Mouse (Mus musculus) MEL (cell line): ENCODE measurements around the gene Ttc9. TPM values are rescaled to one million over a fixed set of nuclear protein-coding genes. Genes with fewer than 3 reads are reported as not detected.

Experiments used
- DNase-seq: peaks from one replicate; pipeline ENCODE4 v3.0.0; 2011; ENCODE audit warnings: low read depth, low spot score
- H3K27ac ChIP-seq: 2 replicates; pipeline ENCODE4 v1.5.1; 2012; ENCODE audit warnings: low read depth, mild to moderate bottlenecking, control low read depth, low read length, moderate library complexity; ENCODE audit not compliant: control insufficient read depth
- H3K27me3 ChIP-seq, 2 experiments: fragments of 150-350 bp in 1 of 2; sonication (generic) in 1 of 2; 2 replicates each; pipeline ENCODE4 v1.6.1; 2012; ENCODE audit warnings: low read length in 2 of 2, mild to moderate bottlenecking in 2 of 2, improper control_type of control experiment in 1 of 2, moderate library complexity in 1 of 2; ENCODE audit not compliant: insufficient read depth in 2 of 2, control insufficient read depth in 1 of 2
- H3K36me3 ChIP-seq, 2 experiments: 2 replicates each; pipeline ENCODE4 v1.6.1; 2012 to 2014; ENCODE audit warnings: low read length in 2 of 2, improper control_type of control experiment in 1 of 2, inconsistent platforms in 1 of 2, mild to moderate bottlenecking in 1 of 2; ENCODE audit not compliant: insufficient read depth in 2 of 2, control insufficient read depth in 1 of 2
- H3K4me1 ChIP-seq, 2 experiments: fragments of 150-350 bp in 1 of 2; sonication (generic) in 1 of 2; 2 replicates each; pipeline ENCODE4 v1.6.1; 2012; ENCODE audit warnings: low read length in 2 of 2, improper control_type of control experiment in 1 of 2, mild to moderate bottlenecking in 1 of 2; ENCODE audit not compliant: insufficient read depth in 2 of 2, control insufficient read depth in 1 of 2
- H3K4me3 ChIP-seq, 2 experiments: fragments of 150-350 bp in 1 of 2; sonication (generic) in 1 of 2; 2 replicates each; pipeline ENCODE4 v1.5.1; 2012; ENCODE audit warnings: low read depth in 2 of 2, low read length in 2 of 2, mild to moderate bottlenecking in 2 of 2, moderate library complexity in 2 of 2, control low read depth in 1 of 2, improper control_type of control experiment in 1 of 2; ENCODE audit not compliant: control insufficient read depth in 1 of 2, insufficient read depth in 1 of 2
- H3K79me2 ChIP-seq: 2 replicates; pipeline ENCODE4 v1.6.1; 2012; ENCODE audit warnings: mild to moderate bottlenecking, low read length, moderate library complexity; ENCODE audit not compliant: control insufficient read depth, poor library complexity, insufficient read depth
- H3K9ac ChIP-seq: 2 replicates; pipeline ENCODE4 v1.6.1; 2012; ENCODE audit warnings: low read depth, mild to moderate bottlenecking, control low read depth, low read length, moderate library complexity; ENCODE audit not compliant: control insufficient read depth, poor library complexity, severe bottlenecking
- H3K9me3 ChIP-seq: fragments of 150-350 bp; sonication (generic); replicated peaks from 2 replicates; pipeline ENCODE4 v1.6.1; 2012; ENCODE audit warnings: mild to moderate bottlenecking, low read length, improper control_type of control experiment, moderate library complexity; ENCODE audit not compliant: insufficient read depth
- BHLHE40 ChIP-seq: IDR thresholded peaks from 2 replicates; pipeline ENCODE4 v1.6.1; 2012; ENCODE audit warnings: low read depth, mild to moderate bottlenecking, inconsistent platforms, low read length, improper control_type of control experiment, borderline replicate concordance
- CTCF ChIP-seq, 3 experiments: IDR thresholded peaks in 2 of 3; conservative IDR thresholded peaks in 1 of 3; 2 replicates each; pipeline ENCODE4 v1.5.1; 2011 to 2012; ENCODE audit warnings: low read length in 3 of 3, low read depth in 2 of 3, mild to moderate bottlenecking in 2 of 3, improper control_type of control experiment in 1 of 3, inconsistent platforms in 1 of 3, mixed read lengths in 1 of 3, moderate library complexity in 1 of 3; ENCODE audit not compliant: control insufficient read depth in 1 of 3, insufficient read depth in 1 of 3, poor library complexity in 1 of 3, severe bottlenecking in 1 of 3
- E2F4 ChIP-seq: IDR thresholded peaks from 2 replicates; pipeline ENCODE4 v1.6.1; 2011; ENCODE audit warnings: low read depth, low read length, improper control_type of control experiment, borderline replicate concordance
- EP300 ChIP-seq, 2 experiments: IDR thresholded peaks; 2 replicates each; pipeline ENCODE4 v1.6.1; 2011; ENCODE audit warnings: improper control_type of control experiment in 2 of 2, low read length in 2 of 2, low read depth in 1 of 2, mild to moderate bottlenecking in 1 of 2
- HCFC1 ChIP-seq: IDR thresholded peaks from 2 replicates; pipeline ENCODE4 v1.6.1; 2012; ENCODE audit warnings: low read depth, mild to moderate bottlenecking, inconsistent platforms, low read length, improper control_type of control experiment, moderate library complexity
- KAT2A ChIP-seq: conservative IDR thresholded peaks from 2 replicates; pipeline ENCODE4 v1.6.1; 2012; ENCODE audit warnings: low read depth, low read length, improper control_type of control experiment, inconsistent platforms
- MEF2A ChIP-seq: IDR thresholded peaks from 2 replicates; pipeline ENCODE4 v1.6.1; 2014; ENCODE audit warnings: low read depth, mild to moderate bottlenecking, inconsistent platforms, low read length, improper control_type of control experiment; ENCODE audit not compliant: poor library complexity, insufficient replicate concordance, severe bottlenecking; ENCODE audit errors: extremely low read depth
- MXI1 ChIP-seq: IDR thresholded peaks from 2 replicates; pipeline ENCODE4 v1.6.1; 2011; ENCODE audit warnings: mild to moderate bottlenecking, low read depth, low read length, improper control_type of control experiment
- MYB ChIP-seq: IDR thresholded peaks from 2 replicates; pipeline ENCODE4 v1.6.1; 2011; ENCODE audit warnings: mild to moderate bottlenecking, low read depth, low read length, improper control_type of control experiment
- MYC ChIP-seq: IDR thresholded peaks from 2 replicates; pipeline ENCODE4 v1.6.1; 2011; ENCODE audit warnings: low read depth, mild to moderate bottlenecking, low read length, improper control_type of control experiment, moderate library complexity
- NELFE ChIP-seq: IDR thresholded peaks from 2 replicates; pipeline ENCODE4 v1.6.1; 2011; ENCODE audit warnings: low read depth, low read length, improper control_type of control experiment
- NRF1 ChIP-seq: IDR thresholded peaks from 2 replicates; pipeline ENCODE4 v1.6.1; 2014; ENCODE audit warnings: low read depth, mild to moderate bottlenecking, inconsistent platforms, low read length, improper control_type of control experiment, moderate library complexity; ENCODE audit not compliant: poor library complexity, insufficient read depth, severe bottlenecking
- POLR2AphosphoS2 ChIP-seq: IDR thresholded peaks from 2 replicates; pipeline ENCODE4 v1.6.1; 2011; ENCODE audit warnings: low read length, improper control_type of control experiment
- POLR2AphosphoS5 ChIP-seq: IDR thresholded peaks from 2 replicates; pipeline ENCODE4 v1.6.1; 2012; ENCODE audit warnings: low read depth, borderline replicate concordance, mild to moderate bottlenecking, inconsistent platforms, low read length, moderate library complexity, mixed read lengths
- RAD21 ChIP-seq: IDR thresholded peaks from 2 replicates; pipeline ENCODE4 v1.6.1; 2011; ENCODE audit warnings: mild to moderate bottlenecking, low read depth, low read length, improper control_type of control experiment
- RCOR1 ChIP-seq: IDR thresholded peaks from 2 replicates; pipeline ENCODE4 v1.6.1; 2012; ENCODE audit warnings: low read depth, mild to moderate bottlenecking, inconsistent platforms, low read length, improper control_type of control experiment
- SMC3 ChIP-seq: IDR thresholded peaks from 2 replicates; pipeline ENCODE4 v1.6.1; 2011; ENCODE audit warnings: low read depth, low read length, improper control_type of control experiment
- TCF12 ChIP-seq: IDR thresholded peaks from 2 replicates; pipeline ENCODE4 v1.6.1; 2014; ENCODE audit warnings: low read depth, mild to moderate bottlenecking, inconsistent platforms, low read length, improper control_type of control experiment, moderate library complexity
- USF2 ChIP-seq, 2 experiments: IDR thresholded peaks; 2 replicates each; pipeline ENCODE4 v1.6.1; 2011 to 2012; ENCODE audit warnings: improper control_type of control experiment in 2 of 2, low read length in 2 of 2, borderline replicate concordance in 1 of 2, inconsistent platforms in 1 of 2, low read depth in 1 of 2, mild to moderate bottlenecking in 1 of 2; ENCODE audit not compliant: insufficient read depth in 1 of 2
- ZC3H11A ChIP-seq: IDR thresholded peaks from 2 replicates; pipeline ENCODE4 v1.6.1; 2012; ENCODE audit warnings: low read depth, mild to moderate bottlenecking, inconsistent platforms, low read length, improper control_type of control experiment
- ZMIZ1 ChIP-seq: IDR thresholded peaks from 2 replicates; pipeline ENCODE4 v1.6.1; 2012; ENCODE audit warnings: low read depth, mild to moderate bottlenecking, inconsistent platforms, low read length, improper control_type of control experiment, moderate library complexity
- polyA plus RNA-seq, 2 experiments: library from polyadenylated mRNA; stranded (reverse) in 1 of 2; unstranded in 1 of 2; fragments of >175 nt in 1 of 2; fragments of >200 nt in 1 of 2; gene quantifications; 2 replicates each; pipeline versions ENCODE4 v1.2.1 to v1.2.4; 2012; ENCODE audit warnings: low replicate concordance in 2 of 2, low read depth in 1 of 2; ENCODE audit not compliant: insufficient read length in 2 of 2, insufficient read depth in 1 of 2, missing spikeins in 1 of 2
- total RNA-seq: library from RNA; depleted of rRNA; stranded (reverse); fragments of 300-350 nt; gene quantifications from 2 replicates; pipeline ENCODE4 v1.2.3, GENCODE M21; 2012

Gene Ttc9
- total and polyA plus RNA-seq, 3 experiments: not detected

DNA sequence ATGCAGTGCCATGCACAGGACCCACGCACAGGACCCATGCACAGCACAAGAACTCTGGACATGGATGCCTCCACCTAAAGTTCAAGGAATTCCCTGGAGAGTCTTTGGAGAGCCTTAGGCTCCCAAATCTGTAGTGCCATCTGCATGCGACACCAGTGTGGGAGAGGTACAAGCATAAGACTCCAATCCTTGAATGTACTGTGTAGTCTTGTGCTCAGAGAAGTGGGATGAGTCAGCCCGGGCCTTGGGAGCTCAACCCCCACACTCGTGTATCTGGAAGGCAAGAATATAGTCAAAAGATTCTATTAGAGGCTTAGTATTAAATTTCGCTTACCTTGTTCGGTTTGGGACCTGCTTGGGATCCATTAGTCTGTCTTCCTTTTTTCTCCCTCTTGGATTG lies 15.2 kb upstream of the Ttc9 start:
- H3K27me3 ChIP-seq: peaks cover 3 to 15% of the 10 kb centered on the region in 2 experiments; a peak in 3 of 4 replicates
- H3K9ac ChIP-seq: no peak overlapping the region
- TF ChIP-seq MYC (no peak), HCFC1 (no peak)
- TF ChIP-seq, all 39 proteins: peak for 0
- DNase-seq: no peak
- no peak overlapping the region for H3K4me3 ChIP-seq
- no peaks in the 10 kb centered on the region for H3K36me3 ChIP-seq
- no peak overlapping the region for H3K27ac ChIP-seq
- no peaks in the 10 kb centered on the region for H3K79me2 ChIP-seq
- H3K9me3 ChIP-seq: no peaks in the 10 kb centered on the region
- no peaks in the 10 kb centered on the region for H3K4me1 ChIP-seq

DNA sequence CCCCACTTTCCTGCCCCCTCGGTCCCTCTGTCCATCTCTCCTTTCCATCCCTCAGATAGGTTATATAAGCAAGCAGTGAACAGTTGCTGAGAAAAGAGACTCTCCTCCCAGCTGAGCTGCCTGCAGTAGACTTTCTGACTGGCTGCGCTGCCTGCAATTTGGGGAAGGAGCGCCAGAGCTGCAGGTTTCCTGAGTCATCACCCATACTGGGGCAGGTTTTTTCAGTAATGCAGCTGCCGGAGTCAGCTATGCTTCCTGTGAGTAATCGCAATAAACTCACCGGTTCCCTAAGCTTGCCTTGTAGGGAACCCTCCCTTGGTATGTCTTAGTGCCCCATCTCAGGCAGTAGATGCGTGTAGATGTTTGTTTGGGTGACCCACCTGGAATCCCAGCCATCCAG lies 14.1 kb upstream of the Ttc9 start:
- H3K27me3 ChIP-seq: peaks cover 3 to 15% of the 10 kb centered on the region in 2 experiments; a peak in 3 of 4 replicates
- no peak for DNase-seq
- TF ChIP-seq MYB: no peak
- no peak for TF ChIP-seq RCOR1
- no peak for TF ChIP-seq KAT2A
- no peak for TF ChIP-seq MEF2A
- no peak for TF ChIP-seq E2F4
- TF ChIP-seq POLR2AphosphoS5: no peak
- TF ChIP-seq BHLHE40: no peak
- H3K9me3 ChIP-seq: no peaks in the 10 kb centered on the region
- H3K27ac ChIP-seq: no peak overlapping the region
- H3K4me3 ChIP-seq: no peak overlapping the region
- H3K4me1 ChIP-seq: no peaks in the 10 kb centered on the region
- no peaks in the 10 kb centered on the region for H3K36me3 ChIP-seq
- no peak overlapping the region for H3K9ac ChIP-seq
- H3K79me2 ChIP-seq: no peaks in the 10 kb centered on the region

DNA sequence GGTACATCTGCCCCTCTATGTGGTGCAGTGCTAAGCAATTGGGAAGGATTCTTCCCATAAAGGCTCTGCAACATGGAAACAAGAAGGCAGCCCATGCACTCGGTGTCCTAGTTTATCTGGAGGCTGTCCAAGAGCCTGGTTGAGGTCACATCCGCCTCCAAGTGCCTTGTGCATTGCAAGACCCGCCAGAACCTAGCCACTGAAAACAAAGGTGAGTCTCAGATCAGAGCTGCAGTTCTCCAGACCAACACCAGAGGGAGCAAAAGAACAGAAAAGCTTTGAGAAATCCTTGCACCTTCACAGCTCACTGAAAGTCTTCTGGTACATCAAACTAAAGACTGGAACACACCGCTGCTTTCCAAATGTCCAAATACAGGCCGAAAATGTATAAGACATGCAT lies 11.7 kb upstream of the Ttc9 start:
- Histone ChIP-seq H3K27ac (no peak overlapping the region), H3K27me3 (peaks cover 3 to 9% of the 10 kb centered on the region in 2 experiments; a peak in 2 of 4 replicates), H3K4me3 (no peak overlapping the region), H3K9ac (no peak overlapping the region), H3K79me2 (no peaks in the 10 kb centered on the region), H3K4me1 (no peaks in the 10 kb centered on the region), H3K36me3 (no peaks in the 10 kb centered on the region), H3K9me3 (no peaks in the 10 kb centered on the region)
- no peak for TF ChIP-seq MXI1
- TF ChIP-seq BHLHE40: no peak
- no peak for TF ChIP-seq NRF1
- TF ChIP-seq RAD21: peak; percentile 73
- TF ChIP-seq ZC3H11A: peak; percentile 67
- peak; percentile 91 for TF ChIP-seq SMC3
- TF ChIP-seq ZMIZ1: no peak
- no peak for TF ChIP-seq EP300 (IDR thresholded peaks at IDR 0.05; ENCODE audit: low read depth in 1 of 2, low read length in 2 of 2)
- TF ChIP-seq NELFE: no peak
- no peak for TF ChIP-seq POLR2AphosphoS2
- TF ChIP-seq USF2 (IDR thresholded peaks at IDR 0.05; ENCODE audit: borderline replicate concordance in 1 of 2, insufficient read depth in 1 of 2, low read depth in 1 of 2, low read length in 2 of 2): no peak
- TF ChIP-seq TCF12: no peak
- peak; percentile 53 to 83 (median 81) for TF ChIP-seq CTCF (IDR thresholded peaks at IDR 0.05 in 2 of 3, conservative IDR thresholded peaks at IDR 0.05 in 1 of 3; ENCODE audit: control insufficient read depth in 1 of 3, insufficient read depth in 1 of 3, low read depth in 2 of 3, low read length in 3 of 3, poor library complexity in 1 of 3, severe bottlenecking in 1 of 3)
- peak; percentile 67 for DNase-seq
